Mouse (Mus musculus) intestine, embryonic 15.5 days (tissue): Measurements from ENCODE around the gene Gm3646. TPM values are rescaled to one million over a fixed set of nuclear protein-coding genes. Genes with fewer than 3 reads are reported as not detected.
A peak's percentile ranks its signal among the peaks of the same experiment; 100 is the strongest.

Experiments
- ATAC-seq: fragments of 200-750 bp; cut with Nextera tagmentation; 2 replicates; pipeline ENCODE4 v1.8.0; 2017; ENCODE audit warnings: moderate TSS enrichment, moderate library complexity
- H3K27ac ChIP-seq: fragments of 300-500 bp; sonication (generic); 2 replicates; pipeline ENCODE4 v1.5.1; 2015; ENCODE audit warnings: mild to moderate bottlenecking, inconsistent platforms
- H3K27me3 ChIP-seq: fragments of 300-500 bp; sonication (generic); replicated peaks from 2 replicates; pipeline ENCODE4 v1.6.1; 2015; ENCODE audit warnings: inconsistent platforms
- H3K36me3 ChIP-seq: fragments of 300-500 bp; sonication (generic); 2 replicates; pipeline ENCODE4 v1.6.1; 2015; ENCODE audit warnings: inconsistent platforms
- H3K4me1 ChIP-seq: fragments of 300-500 bp; sonication (generic); replicated peaks from 2 replicates; pipeline ENCODE4 v1.6.1; 2015; ENCODE audit warnings: inconsistent platforms
- H3K4me2 ChIP-seq: fragments of 300-500 bp; sonication (generic); replicated peaks from 2 replicates; pipeline ENCODE4 v1.6.1; 2015; ENCODE audit warnings: mild to moderate bottlenecking, inconsistent platforms
- H3K4me3 ChIP-seq: fragments of 300-500 bp; sonication (generic); replicated peaks from 2 replicates; pipeline ENCODE4 v1.5.1; 2015; ENCODE audit warnings: inconsistent platforms
- H3K9ac ChIP-seq: fragments of 300-500 bp; sonication (generic); 2 replicates; pipeline ENCODE4 v1.6.1; 2015; ENCODE audit warnings: inconsistent platforms
- H3K9me3 ChIP-seq: fragments of 300-500 bp; sonication (generic); 2 replicates; pipeline ENCODE4 v1.6.1; 2016; ENCODE audit warnings: inconsistent platforms
- WGBS: fragments of 180-500 bp; shearing (Covaris S2); methylation state at CpG from one replicate; pipeline ENCODE4 v1.1.7; 2015; 5-methylcytosine and 5-hydroxymethylcytosine counted together
- polyA plus RNA-seq: library from polyadenylated mRNA; unstranded; fragments of >200 nt; fragmentation: Nextera tagmentation; extraction: Ambion mirVana; gene quantifications from 2 replicates; pipeline ENCODE4 v1.2.1, GENCODE M21; 2015

Gene Gm3646
- polyA plus RNA-seq, 1 experiment from 2014 or later, result not detected

DNA sequence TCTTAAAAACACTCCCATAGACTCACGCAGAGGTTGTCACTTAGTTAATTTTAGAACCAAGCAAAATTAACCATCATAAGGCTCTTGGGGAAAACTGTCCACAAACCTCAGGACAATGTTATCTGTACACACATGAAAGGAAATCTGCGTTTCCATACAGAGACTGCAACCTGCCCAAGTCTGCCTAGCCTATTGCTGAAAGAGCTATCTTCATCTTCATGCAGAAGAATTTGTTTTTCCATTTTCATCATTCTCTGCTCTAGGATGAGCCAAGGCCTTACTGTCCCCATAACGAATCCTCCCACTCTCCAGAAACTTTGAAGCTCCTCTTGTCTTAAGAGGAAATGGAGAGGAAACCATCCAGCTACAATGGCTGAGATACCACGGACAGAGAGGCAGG lies 19.8 kb upstream of the Gm3646 start:
- ATAC-seq, result no peak
- Histone ChIP-seq H3K27me3 (no peaks in the 10 kb centered on the region), H3K36me3 (no peaks in the 10 kb centered on the region), H3K27ac (no peak overlapping the region), H3K4me1 (no peaks in the 10 kb centered on the region), H3K9me3 (no peaks in the 10 kb centered on the region), H3K4me2 (no peak overlapping the region), H3K4me3 (no peak overlapping the region), H3K9ac (no peak overlapping the region)
- WGBS, result 78% methylated on average over 4 of the region's 4 CpGs

DNA sequence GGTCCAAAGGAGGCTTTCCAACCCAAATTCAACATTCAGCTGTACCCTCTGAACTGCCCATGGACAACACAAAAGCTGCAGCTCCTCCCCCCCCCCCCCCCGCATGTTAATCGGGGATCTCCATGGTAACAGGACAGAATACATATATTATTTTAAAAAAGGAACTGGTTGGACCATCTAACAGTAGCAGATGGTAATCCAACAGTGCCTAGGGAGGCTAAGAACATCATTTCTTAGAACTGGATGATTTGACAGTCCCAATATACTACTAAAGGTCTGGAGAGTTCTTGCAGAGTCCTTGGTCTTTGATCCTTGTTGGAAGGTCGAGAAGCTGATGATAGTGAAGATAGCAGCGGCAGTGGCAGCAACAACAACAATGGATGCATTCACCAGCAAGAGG lies 19.1 kb upstream of the Gm3646 start:
- 51% methylated on average over 4 of the region's 4 CpGs for WGBS
- Histone ChIP-seq H3K4me1 (no peaks in the 10 kb centered on the region), H3K9me3 (no peaks in the 10 kb centered on the region), H3K36me3 (no peaks in the 10 kb centered on the region), H3K4me2 (no peak overlapping the region), H3K4me3 (no peak overlapping the region), H3K27me3 (no peaks in the 10 kb centered on the region), H3K9ac (no peak overlapping the region), H3K27ac (no peak overlapping the region)
- ATAC-seq, result no peak

DNA sequence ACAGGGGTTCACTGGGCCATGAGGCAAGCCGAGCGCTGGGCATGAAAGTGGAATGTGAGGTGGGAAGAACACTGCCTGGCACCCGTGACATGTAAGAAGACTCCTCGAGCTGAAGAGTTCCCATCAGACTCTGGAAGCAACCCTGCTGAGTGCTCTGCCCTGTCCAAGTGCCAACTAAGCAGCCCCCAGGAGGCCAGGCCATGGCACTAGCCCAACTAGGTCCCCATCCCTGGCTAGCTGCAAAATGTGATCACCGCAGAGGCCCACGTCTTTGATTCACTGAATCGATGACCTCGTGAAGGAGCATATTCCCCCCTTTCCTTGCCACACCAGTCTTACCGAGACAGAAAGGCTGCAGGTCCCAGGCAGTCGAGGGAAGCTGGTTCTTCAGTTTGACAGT lies 14.5 kb upstream of the Gm3646 start:
- Histone ChIP-seq H3K27ac (no peak overlapping the region), H3K9ac (no peak overlapping the region), H3K4me3 (no peak overlapping the region), H3K4me1 (no peaks in the 10 kb centered on the region), H3K27me3 (no peaks in the 10 kb centered on the region), H3K9me3 (no peaks in the 10 kb centered on the region), H3K36me3 (no peaks in the 10 kb centered on the region), H3K4me2 (no peak overlapping the region)
- WGBS, result 82% methylated on average over 10 of the region's 10 CpGs
- no peak for ATAC-seq

DNA sequence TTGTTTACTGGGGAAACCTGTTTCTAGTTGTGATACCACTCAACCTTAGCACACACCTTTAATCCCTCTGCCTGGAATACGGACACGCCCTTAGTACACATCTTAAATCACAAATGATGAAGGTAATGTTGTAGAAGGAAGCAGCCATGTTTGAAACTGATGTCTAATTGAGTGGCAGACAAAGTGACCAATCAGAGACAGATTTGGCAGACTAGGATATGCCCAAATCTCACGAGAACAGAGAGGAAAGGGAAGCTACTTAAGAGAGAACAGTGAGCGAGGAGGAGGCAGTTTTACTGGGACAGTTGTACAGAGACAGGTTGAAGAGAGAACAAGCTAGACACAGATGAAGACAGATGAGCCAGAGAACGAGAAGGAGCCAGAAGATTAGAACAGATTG lies 10.6 kb upstream of the Gm3646 start:
- no peak overlapping the region for H3K9ac ChIP-seq
- H3K4me2 ChIP-seq, result no peak overlapping the region
- H3K4me1 ChIP-seq, result peaks cover 7% of the 10 kb centered on the region; the same call in 1 of the 2 replicates
- no peaks in the 10 kb centered on the region for H3K27me3 ChIP-seq
- H3K27ac ChIP-seq, result no peak overlapping the region
- H3K4me3 ChIP-seq, result no peak overlapping the region
- no peak for ATAC-seq
- WGBS, result 86% methylated on average over 5 of the region's 5 CpGs
- no peaks in the 10 kb centered on the region for H3K9me3 ChIP-seq
- no peaks in the 10 kb centered on the region for H3K36me3 ChIP-seq

DNA sequence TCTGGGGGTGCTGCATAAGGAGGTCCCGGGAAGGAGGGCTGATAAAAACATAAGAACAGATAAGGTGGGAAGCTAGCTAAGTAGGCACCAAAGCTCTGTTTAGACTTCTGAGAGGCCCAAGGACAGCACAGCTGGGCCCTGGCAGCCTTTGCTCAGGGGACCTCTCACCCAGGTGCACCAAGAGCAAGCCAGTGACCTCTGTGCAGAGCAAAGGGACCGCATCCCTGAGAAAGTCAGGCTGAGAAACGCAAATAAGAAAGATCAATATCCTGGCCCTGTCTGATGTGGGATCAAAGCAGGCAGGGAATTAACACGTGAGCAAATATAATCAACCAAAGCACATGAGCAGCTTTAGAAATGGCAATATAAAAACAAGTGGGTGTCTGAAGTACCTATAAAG lies 7.9 kb upstream of the Gm3646 start:
- Histone ChIP-seq H3K4me1 (peaks cover 7% of the 10 kb centered on the region; the same call in 1 of the 2 replicates), H3K4me2 (no peak overlapping the region), H3K27ac (0 out of 2 replicates have a peak overlapping the region, but pooled peaks have one; percentile 28), H3K4me3 (no peak overlapping the region), H3K36me3 (no peaks in the 10 kb centered on the region), H3K9ac (no peak overlapping the region), H3K9me3 (no peaks in the 10 kb centered on the region), H3K27me3 (no peaks in the 10 kb centered on the region)
- peak; percentile 73 for ATAC-seq
- WGBS, result 58% methylated on average over 4 of the region's 4 CpGs

DNA sequence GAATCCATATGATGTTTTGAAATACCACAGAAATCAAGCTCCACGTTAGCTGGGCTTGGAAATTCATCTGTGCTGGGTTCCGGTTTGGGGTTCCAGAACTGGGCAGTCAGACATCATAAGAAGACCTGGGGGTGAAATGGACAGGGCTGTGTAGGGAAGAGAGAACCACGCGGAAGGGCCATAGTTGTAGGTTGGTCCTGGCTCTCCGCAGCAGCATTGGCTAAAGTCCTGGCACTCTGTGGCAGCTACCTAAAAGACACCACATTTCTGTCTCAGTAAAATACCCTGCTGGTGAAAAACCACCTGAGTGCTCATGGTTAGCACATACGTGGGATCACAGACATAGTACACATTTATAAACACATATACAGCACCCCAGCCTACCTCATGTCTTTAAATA lies 343 bp downstream of the Gm3646 start:
- WGBS, result 83% methylated on average over 6 of the region's 6 CpGs
- Histone ChIP-seq H3K4me1 (no peaks in the 10 kb centered on the region), H3K9ac (no peak overlapping the region), H3K9me3 (no peaks in the 10 kb centered on the region), H3K27ac (no peak overlapping the region), H3K4me3 (no peak overlapping the region), H3K27me3 (no peaks in the 10 kb centered on the region), H3K4me2 (no peak overlapping the region), H3K36me3 (no peaks in the 10 kb centered on the region)
- no peak for ATAC-seq

DNA sequence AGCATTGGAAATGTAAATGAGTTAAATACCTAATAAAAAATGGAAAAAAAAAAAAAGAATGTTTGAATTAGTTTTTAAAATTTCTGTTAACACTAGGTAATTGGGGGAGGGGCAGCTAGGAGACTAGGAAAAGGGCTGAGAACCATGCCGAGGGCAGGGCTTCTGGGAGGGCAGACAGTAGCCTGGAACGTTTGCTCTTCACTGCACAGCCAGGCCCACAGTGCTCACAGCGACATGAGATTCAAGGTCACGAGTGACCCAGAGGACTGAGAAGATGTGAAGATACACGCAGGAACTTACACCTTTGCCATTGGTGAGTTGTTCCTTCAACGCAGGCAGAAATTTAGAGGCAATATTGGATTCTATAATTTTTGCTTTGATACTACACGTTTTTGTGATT lies 2.2 kb downstream of the Gm3646 start:
- 71% methylated on average over 7 of the region's 7 CpGs for WGBS
- Histone ChIP-seq H3K27ac (no peak overlapping the region), H3K36me3 (no peaks in the 10 kb centered on the region), H3K4me3 (no peak overlapping the region), H3K9me3 (no peaks in the 10 kb centered on the region), H3K27me3 (no peaks in the 10 kb centered on the region), H3K4me1 (no peaks in the 10 kb centered on the region), H3K4me2 (no peak overlapping the region), H3K9ac (no peak overlapping the region)
- no peak for ATAC-seq

DNA sequence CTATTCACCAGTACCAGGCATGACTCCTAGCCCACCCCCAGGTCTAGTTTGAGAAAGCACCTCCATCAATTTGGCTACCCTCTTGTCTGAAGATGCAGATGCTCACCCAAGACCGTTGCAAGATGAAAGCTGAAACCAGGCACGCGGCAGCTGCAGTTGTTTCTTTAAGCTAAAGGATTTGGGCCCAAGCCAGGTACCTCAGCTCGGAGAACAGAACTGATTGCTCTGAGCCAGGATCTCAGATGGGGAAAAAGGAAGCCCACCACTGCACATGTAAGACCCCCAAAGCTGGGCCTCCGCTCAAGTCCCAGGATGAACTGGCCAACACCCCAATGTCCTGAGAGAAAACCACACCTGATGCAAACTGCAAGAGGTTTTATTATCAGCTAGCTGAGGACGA lies 7.6 kb downstream of the Gm3646 start:
- no peaks in the 10 kb centered on the region for H3K36me3 ChIP-seq
- ATAC-seq, result no peak

DNA sequence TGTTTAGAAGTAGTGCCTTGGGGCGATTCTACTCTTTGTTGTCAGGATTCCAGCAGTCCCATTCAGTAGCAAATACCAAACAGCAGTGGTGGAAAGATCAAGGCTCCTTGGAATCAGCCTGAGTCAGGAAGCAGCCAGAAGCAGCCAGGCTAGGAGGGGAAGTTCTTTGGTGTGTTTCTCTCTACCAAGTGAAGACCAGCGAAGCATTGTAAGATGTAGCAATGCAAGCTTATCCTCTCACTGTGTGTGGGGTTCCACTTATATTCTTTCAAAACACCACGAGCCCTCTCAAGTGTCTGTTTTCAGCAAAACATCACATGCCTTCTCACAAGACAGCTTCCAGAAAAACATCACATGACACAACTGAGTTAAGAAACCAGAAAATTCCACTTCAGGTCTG lies 8.4 kb downstream of the Gm3646 start:
- ATAC-seq, result no peak
- no peaks in the 10 kb centered on the region for H3K4me1 ChIP-seq
- H3K27me3 ChIP-seq, result no peaks in the 10 kb centered on the region
- H3K4me3 ChIP-seq, result no peak overlapping the region
- 86% methylated on average over 3 of the region's 3 CpGs for WGBS
- no peak overlapping the region for H3K4me2 ChIP-seq
- H3K36me3 ChIP-seq, result no peaks in the 10 kb centered on the region
- no peak overlapping the region for H3K27ac ChIP-seq
- no peaks in the 10 kb centered on the region for H3K9me3 ChIP-seq
- H3K9ac ChIP-seq, result no peak overlapping the region

More for the DNA sequence above, 7.6 kb downstream of the Gm3646 start:
- Histone ChIP-seq H3K27me3 (no peaks in the 10 kb centered on the region), H3K4me3 (no peak overlapping the region), H3K9ac (no peak overlapping the region), H3K4me1 (no peaks in the 10 kb centered on the region), H3K9me3 (no peaks in the 10 kb centered on the region), H3K27ac (no peak overlapping the region), H3K4me2 (no peak overlapping the region)
- WGBS, result 68% methylated on average over 6 of the region's 6 CpGs

DNA sequence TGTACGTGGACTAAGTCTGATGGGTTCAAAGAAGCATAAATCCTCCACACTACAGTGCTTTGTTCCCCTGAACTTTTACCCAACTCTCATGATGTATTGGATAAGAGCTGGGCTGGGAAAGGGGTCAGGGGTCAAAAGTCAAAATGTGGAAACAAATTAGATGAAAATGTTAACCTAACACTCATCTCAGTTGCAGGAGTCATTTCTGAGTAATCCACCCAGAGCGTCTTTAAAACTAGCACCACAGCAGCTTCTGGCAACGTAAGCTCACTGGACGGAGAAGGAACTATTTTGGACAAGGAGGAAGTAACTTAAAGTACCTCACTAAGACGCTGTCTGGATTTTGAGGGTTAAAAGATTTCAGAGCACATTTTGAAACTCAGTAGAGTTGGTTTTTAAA lies 20.5 kb downstream of the Gm3646 start:
- Histone ChIP-seq H3K4me2 (no peak overlapping the region), H3K27me3 (no peaks in the 10 kb centered on the region), H3K4me3 (no peak overlapping the region), H3K36me3 (no peaks in the 10 kb centered on the region), H3K9ac (no peak overlapping the region), H3K4me1 (no peaks in the 10 kb centered on the region), H3K9me3 (no peaks in the 10 kb centered on the region), H3K27ac (no peak overlapping the region)
- no peak for ATAC-seq
- 57% methylated on average over 5 of the region's 5 CpGs for WGBS

DNA sequence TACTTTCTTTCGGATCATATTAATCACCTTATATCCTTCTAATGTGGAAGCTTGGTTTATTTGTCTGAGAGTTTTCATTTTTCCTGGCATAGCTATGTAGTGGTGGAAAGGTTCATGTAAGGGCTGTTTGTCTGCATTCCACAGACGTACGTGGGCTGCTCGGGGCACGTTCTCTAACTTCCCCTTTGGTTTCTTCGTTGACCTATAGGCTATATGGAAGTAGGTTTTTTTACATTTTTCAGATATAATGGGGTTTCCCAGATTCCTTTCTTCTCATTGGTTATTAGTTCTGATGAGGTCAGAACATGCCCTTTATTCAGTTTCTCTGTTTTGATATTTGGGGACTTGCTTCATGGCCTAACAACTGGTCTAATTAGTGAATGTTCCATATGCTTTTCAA lies 23.3 kb downstream of the Gm3646 start:
- H3K27ac ChIP-seq, result no peak overlapping the region
- no peaks in the 10 kb centered on the region for H3K4me1 ChIP-seq
- H3K4me2 ChIP-seq, result no peak overlapping the region
- H3K4me3 ChIP-seq, result no peak overlapping the region
- no peaks in the 10 kb centered on the region for H3K36me3 ChIP-seq
- H3K9ac ChIP-seq, result no peak overlapping the region
- WGBS, result 88% methylated on average over 6 of the region's 6 CpGs
- H3K9me3 ChIP-seq, result no peaks in the 10 kb centered on the region
- no peak for ATAC-seq
- H3K27me3 ChIP-seq, result no peaks in the 10 kb centered on the region

DNA sequence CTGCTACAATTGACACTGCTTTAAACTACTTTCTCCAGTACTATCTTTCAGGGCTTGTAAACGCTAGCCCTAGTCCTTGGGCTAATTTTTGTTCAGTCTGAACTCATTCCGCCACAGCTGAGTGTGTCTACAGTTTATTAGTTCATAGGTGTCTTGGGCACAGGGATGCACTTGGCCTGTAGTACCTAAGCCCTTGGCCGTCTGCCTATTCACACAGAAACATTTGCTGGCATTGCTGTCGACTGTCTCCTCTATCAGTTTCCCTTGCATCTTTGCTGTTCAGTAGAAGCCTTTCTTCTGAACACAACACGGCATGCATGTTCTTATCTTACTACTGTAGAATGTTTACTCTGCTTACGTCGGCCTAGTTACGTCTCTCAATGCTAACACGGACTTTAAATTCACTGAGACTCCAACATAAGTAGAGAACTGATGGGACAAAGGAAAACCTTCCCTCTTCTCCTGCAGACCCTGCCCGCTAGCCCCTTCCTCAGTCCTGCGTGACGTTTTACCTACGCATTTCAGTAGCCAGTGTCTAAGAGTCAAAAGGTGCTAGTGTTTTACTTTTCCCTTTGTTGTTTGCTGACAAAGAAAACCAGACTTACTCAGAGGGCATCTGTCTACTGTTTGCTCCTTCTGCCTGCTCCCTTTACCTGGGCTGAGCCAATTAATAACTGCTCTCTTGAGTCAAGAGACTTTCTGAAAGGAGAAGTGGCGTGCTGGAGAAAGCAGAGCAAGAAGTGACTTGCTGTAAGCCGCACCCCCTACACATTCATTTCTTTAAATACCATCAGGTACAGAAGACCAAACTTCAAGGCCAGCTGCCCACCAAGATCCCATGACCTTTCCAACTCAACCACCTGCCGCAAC lies 25.8 kb downstream of the Gm3646 start:
- Histone ChIP-seq H3K4me2 (no peak overlapping the region), H3K9me3 (no peaks in the 10 kb centered on the region), H3K27me3 (no peaks in the 10 kb centered on the region), H3K27ac (no peak overlapping the region), H3K4me3 (no peak overlapping the region), H3K9ac (no peak overlapping the region), H3K4me1 (no peaks in the 10 kb centered on the region), H3K36me3 (no peaks in the 10 kb centered on the region)
- 70% methylated on average over 16 of the region's 16 CpGs for WGBS
- no peak for ATAC-seq
